Mouse (Mus musculus): ENCODE data around the gene Hhipl1. TPM values are rescaled to one million over a fixed set of nuclear protein-coding genes. Genes with fewer than 3 reads are reported as not detected.
A peak's percentile ranks its signal among the peaks of the same experiment; 100 is the strongest.

Hhipl1 gene
- polyA plus RNA-seq, 2 experiments, result 0.58 to 2.7 TPM

DNA sequence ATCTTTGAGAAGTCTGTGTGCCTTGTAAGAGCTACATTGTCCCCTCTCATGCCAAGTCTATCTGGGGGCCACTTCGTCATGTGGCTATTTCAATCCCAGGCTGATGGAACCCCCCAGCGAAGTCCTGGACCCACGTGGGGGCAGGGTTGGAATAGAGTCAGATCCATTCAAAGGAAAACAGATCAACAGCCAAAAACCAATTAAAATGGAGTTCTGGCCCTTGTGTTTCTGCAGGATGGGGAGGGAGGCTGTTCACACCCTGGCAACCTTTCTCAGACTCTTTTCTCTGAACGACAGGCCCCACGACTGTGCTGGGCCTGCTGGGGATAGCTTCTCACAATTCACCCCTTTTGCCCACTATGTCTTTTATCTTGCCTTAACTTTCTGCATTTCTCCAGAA, 20.3 kb downstream of the Hhipl1 start:
- Histone ChIP-seq H3K36me3 (ENCODE audit: control insufficient read depth, insufficient read depth, low read length) (no peaks in the 10 kb centered on the region), H3K4me1 (ENCODE audit: control insufficient read depth, insufficient read depth, low read length) (peaks cover 9% of the 10 kb centered on the region), H3K9ac (ENCODE audit: low read depth, low read length, severe bottlenecking) (no peak overlapping the region), H3K9me3 (ENCODE audit: control insufficient read depth, low read length) (no peaks in the 10 kb centered on the region), H3K4me2 (replicated peaks; ENCODE audit: low read depth, low read length, severe bottlenecking) (no peak overlapping the region), H3K27ac (replicated peaks; ENCODE audit: low read depth, low read length) (no peak overlapping the region), H3K27me3 (ENCODE audit: control insufficient read depth, insufficient read depth, low read length) (peaks cover 44% of the 10 kb centered on the region), H3K4me3 (replicated peaks; ENCODE audit: low read length) (no peak overlapping the region)
- no peak for TF ChIP-seq POLR2A (IDR thresholded peaks at IDR 0.05; ENCODE audit: borderline replicate concordance, extremely low read depth, insufficient read depth, insufficient read length)
- 49% methylated on average over 5 of the region's 5 CpGs for WGBS
- DNase-seq (ENCODE audit: low spot score) (no peak), ATAC-seq (ENCODE audit: low FRiP score, low read depth) (no peak)

- Histone ChIP-seq H3K27me3 (ENCODE audit: control insufficient read depth, insufficient read depth, low read length) (peaks cover 44% of the 10 kb centered on the region), H3K9me3 (ENCODE audit: control insufficient read depth, low read length) (no peaks in the 10 kb centered on the region), H3K4me2 (replicated peaks; ENCODE audit: low read depth, low read length, severe bottlenecking) (peak overlapping the region; percentile 75), H3K36me3 (ENCODE audit: control insufficient read depth, insufficient read depth, low read length) (no peaks in the 10 kb centered on the region), H3K27ac (replicated peaks; ENCODE audit: low read depth, low read length) (no peak overlapping the region), H3K9ac (ENCODE audit: low read depth, low read length, severe bottlenecking) (peak overlapping the region; percentile 43), H3K4me3 (replicated peaks; ENCODE audit: low read length) (peak overlapping the region; percentile 45), H3K4me1 (ENCODE audit: control insufficient read depth, insufficient read depth, low read length) (peaks cover 9% of the 10 kb centered on the region)
- ATAC-seq (ENCODE audit: low FRiP score, low read depth), result peak; percentile 66
- TF ChIP-seq POLR2A (IDR thresholded peaks at IDR 0.05; ENCODE audit: borderline replicate concordance, extremely low read depth, insufficient read depth, insufficient read length), result no peak
- WGBS, result 2% methylated on average over 65 of the region's 66 CpGs
- peak; percentile 69 for DNase-seq (ENCODE audit: low spot score)
Measured at GRCm38 (mm10) chr12:108327889-108328491, 21.9 kb downstream of the Hhipl1 start.

DNA sequence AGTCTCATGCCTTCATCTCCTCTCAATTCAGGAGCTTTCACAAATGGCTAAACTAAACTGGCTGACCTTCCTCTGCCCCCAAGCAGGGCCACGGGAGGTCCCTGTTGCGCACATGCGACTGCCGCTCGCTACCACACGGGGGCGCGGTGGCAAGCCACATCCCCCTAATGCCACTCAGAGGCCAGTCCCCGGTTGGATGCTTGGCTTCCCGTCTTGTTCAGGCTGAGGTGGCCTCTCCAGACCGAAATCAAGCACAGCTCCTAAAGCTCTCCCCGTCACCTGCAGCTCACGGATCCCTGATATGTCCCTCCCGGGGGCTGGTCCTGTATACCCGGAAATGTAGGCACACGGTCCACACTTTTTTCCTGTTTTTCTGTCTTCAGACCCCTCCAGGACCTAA, 27.0 kb downstream of the Hhipl1 start:
- Histone ChIP-seq H3K9ac (ENCODE audit: low read depth, low read length, severe bottlenecking) (0 out of 2 replicates have a peak overlapping the region, but pooled peaks have one; percentile 26), H3K4me2 (replicated peaks; ENCODE audit: low read depth, low read length, severe bottlenecking) (peak overlapping the region; percentile 98), H3K27ac (replicated peaks; ENCODE audit: low read depth, low read length) (no peak overlapping the region), H3K27me3 (ENCODE audit: control insufficient read depth, insufficient read depth, low read length) (peaks cover 24% of the 10 kb centered on the region), H3K4me1 (ENCODE audit: control insufficient read depth, insufficient read depth, low read length) (peaks cover 10% of the 10 kb centered on the region), H3K4me3 (replicated peaks; ENCODE audit: low read length) (peak overlapping the region; percentile 66), H3K36me3 (ENCODE audit: control insufficient read depth, insufficient read depth, low read length) (no peaks in the 10 kb centered on the region), H3K9me3 (ENCODE audit: control insufficient read depth, low read length) (no peaks in the 10 kb centered on the region)
- DNase-seq (ENCODE audit: low spot score) (peak; percentile 67), ATAC-seq (ENCODE audit: low FRiP score, low read depth) (peak; percentile 28)
- no peak for TF ChIP-seq POLR2A (IDR thresholded peaks at IDR 0.05; ENCODE audit: borderline replicate concordance, extremely low read depth, insufficient read depth, insufficient read length)
- under 1% methylated on average over 16 of the region's 16 CpGs for WGBS

- Histone ChIP-seq H3K27ac (replicated peaks; ENCODE audit: low read depth, low read length) (peak overlapping the region; percentile 44; the same call in 1 of the 2 replicates), H3K27me3 (ENCODE audit: control insufficient read depth, insufficient read depth, low read length) (peaks cover 20% of the 10 kb centered on the region), H3K9ac (ENCODE audit: low read depth, low read length, severe bottlenecking) (peak overlapping the region; percentile 26; the same call in 1 of the 2 replicates), H3K4me1 (ENCODE audit: control insufficient read depth, insufficient read depth, low read length) (peaks cover 8% of the 10 kb centered on the region), H3K4me3 (replicated peaks; ENCODE audit: low read length) (peak overlapping the region; percentile 66), H3K36me3 (ENCODE audit: control insufficient read depth, insufficient read depth, low read length) (no peaks in the 10 kb centered on the region), H3K4me2 (replicated peaks; ENCODE audit: low read depth, low read length, severe bottlenecking) (peak overlapping the region; percentile 98), H3K9me3 (ENCODE audit: control insufficient read depth, low read length) (no peaks in the 10 kb centered on the region)
- WGBS, result 2% methylated on average over 22 of the region's 22 CpGs
- ATAC-seq (ENCODE audit: low FRiP score, low read depth), result peak; percentile 3; the same call in 1 of the 2 replicates
- TF ChIP-seq POLR2A (IDR thresholded peaks at IDR 0.05; ENCODE audit: borderline replicate concordance, extremely low read depth, insufficient read depth, insufficient read length), result no peak
- DNase-seq (ENCODE audit: low spot score), result peak; percentile 26
Measured at GRCm38 (mm10) chr12:108333481-108333882, 27.4 kb downstream of the Hhipl1 start.

DNA sequence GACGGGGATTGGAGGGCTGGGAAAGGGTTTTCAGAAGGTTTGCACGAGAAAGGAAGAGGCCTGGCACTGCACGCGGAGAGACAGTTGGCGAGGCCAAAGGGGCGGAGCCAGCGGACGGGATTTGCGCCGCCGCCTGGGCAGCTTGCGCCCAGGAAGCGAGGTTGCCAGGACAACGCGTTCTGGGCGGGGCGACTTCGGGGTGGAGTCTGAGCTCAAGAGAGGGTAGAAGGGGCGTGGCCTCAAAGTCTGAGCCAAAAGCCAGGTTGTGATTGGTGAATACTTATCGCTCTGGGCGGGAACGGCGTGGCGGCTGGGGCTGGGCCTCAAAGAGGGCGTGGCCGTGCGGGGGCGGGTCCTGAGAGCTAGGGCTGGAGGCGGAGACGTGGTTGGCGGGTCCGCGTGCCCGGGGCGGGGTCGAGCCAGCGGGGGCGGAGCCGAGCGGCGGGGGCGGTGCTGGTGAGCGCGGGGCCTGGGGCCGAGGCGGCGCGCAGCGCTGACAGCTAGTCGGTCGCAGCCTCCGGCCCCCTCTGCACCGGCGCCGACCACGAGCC, 27.9 kb downstream of the Hhipl1 start, which contains the start of gene Cyp46a1:
TSS of gene Cyp46a1 (plus strand) at position 487 of the 551 bp plus-strand sequence.
- DNase-seq (ENCODE audit: low spot score) (peak; percentile 99), ATAC-seq (ENCODE audit: low FRiP score, low read depth) (peak; percentile 97)
- WGBS, result 1% methylated on average over 23 of the region's 56 CpGs
- TF ChIP-seq POLR2A (IDR thresholded peaks at IDR 0.05; ENCODE audit: borderline replicate concordance, extremely low read depth, insufficient read depth, insufficient read length), result no peak
- Histone ChIP-seq H3K9ac (ENCODE audit: low read depth, low read length, severe bottlenecking) (peak within 1 kb of the TSS; percentile 61), H3K4me3 (replicated peaks; ENCODE audit: low read length) (peak within 1 kb of the TSS; percentile 66), H3K4me1 (ENCODE audit: control insufficient read depth, insufficient read depth, low read length) (peaks cover 6% of the 10 kb centered on the region), H3K27ac (replicated peaks; ENCODE audit: low read depth, low read length) (peak within 1 kb of the TSS; percentile 44; the same call in 1 of the 2 replicates), H3K27me3 (ENCODE audit: control insufficient read depth, insufficient read depth, low read length) (peaks cover 15% of the 10 kb centered on the region), H3K9me3 (ENCODE audit: control insufficient read depth, low read length) (no peaks in the 10 kb centered on the region), H3K4me2 (replicated peaks; ENCODE audit: low read depth, low read length, severe bottlenecking) (peak within 1 kb of the TSS; percentile 98), H3K36me3 (ENCODE audit: control insufficient read depth, insufficient read depth, low read length) (no peaks in the 10 kb centered on the region)
